Mouse (Mus musculus): Measurements from ENCODE around the gene Sumo3.
A peak's percentile ranks its signal among the peaks of the same experiment; 100 is the strongest.

The Sumo3 gene

GRCm38 (mm10) chr10:77627497-77627896 lies 21.6 kb downstream of the Sumo3 start:
- DNase-seq, result peak; percentile 44 to 60

DNA sequence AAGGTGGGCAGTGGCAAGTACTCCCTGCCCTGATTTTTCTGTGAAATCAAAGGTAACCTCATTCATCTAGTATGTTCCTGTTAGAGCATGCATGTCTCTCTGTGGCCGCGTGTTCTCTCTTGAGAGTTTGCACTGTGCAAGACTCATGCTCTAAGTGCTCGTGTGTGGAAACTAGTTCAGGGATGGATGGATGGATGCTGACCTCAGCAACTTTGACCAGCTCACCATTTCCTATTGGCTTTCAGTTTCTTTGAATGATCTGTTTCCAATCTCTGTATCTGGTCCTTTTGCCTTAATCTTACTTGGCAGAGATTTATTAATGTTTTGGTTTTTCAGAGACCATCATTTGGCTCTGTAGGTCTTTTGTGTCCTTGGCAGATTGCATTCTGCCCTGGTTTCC lies 23.3 kb downstream of the Sumo3 start:
- DNase-seq, result no peak

- no peak for DNase-seq
These were observed 24.1 kb downstream of the Sumo3 start for GRCm38 (mm10) chr10:77629970-77630369.

DNA sequence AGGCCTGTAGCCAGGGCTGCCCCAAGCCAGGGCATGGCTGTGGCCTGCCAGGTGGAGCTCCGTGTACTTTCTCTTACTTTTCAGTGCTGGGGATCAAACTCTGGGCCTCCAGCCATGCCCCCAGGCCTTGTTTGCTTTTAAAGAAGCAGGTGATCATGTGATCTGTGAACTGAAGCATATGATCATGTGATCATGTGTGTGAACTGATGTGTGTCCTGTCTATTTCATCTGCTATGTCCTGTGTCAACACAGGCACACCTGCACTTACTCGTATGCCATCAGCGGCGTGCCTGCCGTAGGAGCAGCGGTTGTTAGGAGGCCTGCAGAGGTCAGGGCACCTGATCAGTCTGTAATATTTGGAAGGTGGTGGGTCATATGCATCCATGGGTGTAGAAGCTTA lies 28.1 kb downstream of the Sumo3 start:
- DNase-seq, result no peak

DNA sequence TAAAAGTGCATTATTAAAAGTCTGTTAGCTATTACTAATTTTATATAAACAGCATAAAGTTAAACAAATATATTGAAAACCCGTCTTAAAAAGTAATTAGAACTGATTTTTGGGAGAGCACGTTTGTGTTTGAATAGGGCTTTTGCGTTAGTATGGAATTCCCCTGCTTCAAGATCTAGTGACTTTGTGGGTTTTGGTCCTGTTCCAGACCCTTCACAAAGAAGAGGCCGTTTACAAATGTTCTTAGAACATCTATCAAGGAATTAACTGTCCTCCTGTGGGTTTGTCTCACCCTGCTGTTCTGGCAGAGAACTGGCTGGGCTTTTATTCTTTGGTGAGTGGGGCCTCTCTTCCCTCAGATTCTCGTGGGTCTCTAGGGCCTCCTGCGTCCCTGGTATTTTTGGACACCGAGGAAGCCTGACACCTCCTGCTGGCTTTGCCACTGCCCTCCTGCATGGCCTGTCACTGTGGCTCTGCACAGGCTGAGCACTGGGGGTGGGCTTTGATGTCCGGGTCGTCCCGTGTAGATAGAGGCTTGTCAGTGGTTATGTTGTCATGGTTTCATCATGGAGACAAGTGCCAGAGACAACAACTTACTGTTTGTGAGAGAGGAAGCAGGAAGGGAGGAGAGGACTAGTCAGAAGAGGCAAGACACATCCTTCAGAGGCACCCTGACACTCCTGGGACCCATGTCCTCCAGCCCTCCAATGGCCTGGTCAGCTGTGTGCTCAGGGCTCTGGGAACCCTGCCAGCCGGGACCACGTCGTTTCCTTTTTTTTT lies 28.7 kb downstream of the Sumo3 start:
- DNase-seq, result no peak

GRCm38 (mm10) chr10:77636234-77636922 lies 30.5 kb downstream of the Sumo3 start:
- DNase-seq, result no peak

DNA sequence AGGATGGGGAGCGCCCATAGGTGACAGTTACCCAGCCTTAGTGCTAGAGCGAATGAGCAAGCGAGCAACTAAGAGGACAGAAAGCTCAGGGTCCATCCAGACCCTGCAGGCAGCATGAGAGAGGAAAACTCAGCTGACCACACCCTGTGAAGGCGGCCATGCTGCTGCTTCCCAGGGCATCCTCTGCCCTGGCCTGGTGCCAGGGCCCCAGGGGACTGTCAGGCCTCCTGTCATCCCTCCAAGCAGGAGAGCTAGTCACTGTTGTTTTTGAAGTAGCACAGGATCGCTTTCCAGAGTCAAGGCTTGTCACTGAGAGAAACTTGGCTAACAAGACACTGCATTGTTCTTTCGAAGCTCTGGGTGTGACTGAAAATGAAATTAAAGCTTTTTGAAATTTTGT lies 33.1 kb downstream of the Sumo3 start:
- DNase-seq, result no peak

- DNase-seq, result no peak
These were observed 37.3 kb downstream of the Sumo3 start for GRCm38 (mm10) chr10:77643160-77643559.

DNA sequence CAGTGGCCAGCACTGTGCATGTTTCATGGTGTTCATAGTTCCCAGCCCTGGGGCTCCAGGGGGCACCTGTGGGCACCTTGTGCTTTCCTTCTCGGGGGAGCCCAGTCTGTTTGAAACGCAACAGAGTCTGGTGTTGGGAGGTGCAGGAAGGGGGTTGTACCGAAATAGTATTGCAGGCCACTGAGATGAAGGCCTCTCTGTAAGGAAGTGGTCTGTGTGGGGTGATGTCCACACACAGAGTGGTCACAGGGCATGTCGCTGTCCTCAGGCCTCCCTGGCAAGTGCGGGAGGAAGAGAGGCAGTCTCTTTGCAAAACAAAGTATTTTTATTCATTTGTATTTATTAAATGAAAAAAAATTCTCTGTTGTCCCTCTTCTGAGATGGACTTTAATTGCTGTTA lies 39.7 kb downstream of the Sumo3 start:
- no peak for DNase-seq

GRCm38 (mm10) chr10:77647461-77647860 lies 41.6 kb downstream of the Sumo3 start:
- no peak for DNase-seq

- no peak for DNase-seq
These were observed 42.0 kb downstream of the Sumo3 start for GRCm38 (mm10) chr10:77647901-77648300.

- no peak for DNase-seq
These were observed 46.1 kb downstream of the Sumo3 start for GRCm38 (mm10) chr10:77652046-77652445.

GRCm38 (mm10) chr10:77658286-77658994 lies 52.5 kb downstream of the Sumo3 start:
- no peak for DNase-seq

DNA sequence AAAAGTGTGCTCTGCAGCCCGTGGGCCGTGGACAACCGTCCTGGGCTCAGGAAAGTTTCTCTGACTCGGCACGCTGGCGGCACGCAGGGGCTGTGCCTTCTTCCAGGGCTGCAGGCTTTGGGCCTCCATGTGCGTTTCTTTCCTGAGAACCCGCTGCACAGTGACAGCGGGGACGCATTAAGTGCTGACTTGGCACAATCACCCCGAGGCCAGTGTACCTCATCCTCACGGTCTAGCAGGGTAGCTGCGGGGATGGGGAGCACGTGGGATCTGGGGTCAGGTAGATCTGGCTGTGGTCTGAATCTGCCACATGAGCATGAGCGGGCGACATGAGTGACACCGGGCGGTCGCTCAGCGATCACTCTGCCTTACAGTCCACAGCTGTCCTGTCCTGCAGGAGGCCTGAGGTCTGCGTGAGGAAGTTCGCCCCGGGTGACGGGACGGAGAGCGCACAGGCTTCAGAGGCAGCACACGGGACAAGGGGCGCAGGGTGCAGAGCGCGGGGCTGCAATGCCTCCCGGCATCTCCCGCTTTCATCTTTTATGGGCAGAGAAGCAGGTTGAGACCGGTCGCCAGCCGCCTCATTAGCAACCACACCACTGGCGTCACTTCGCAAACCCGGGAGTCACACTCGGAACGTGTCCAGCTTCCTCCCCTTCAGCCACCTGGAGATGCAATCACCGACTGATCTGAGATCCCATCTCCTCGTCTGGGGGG lies 58.2 kb downstream of the Sumo3 start:
- DNase-seq, result no peak

DNA sequence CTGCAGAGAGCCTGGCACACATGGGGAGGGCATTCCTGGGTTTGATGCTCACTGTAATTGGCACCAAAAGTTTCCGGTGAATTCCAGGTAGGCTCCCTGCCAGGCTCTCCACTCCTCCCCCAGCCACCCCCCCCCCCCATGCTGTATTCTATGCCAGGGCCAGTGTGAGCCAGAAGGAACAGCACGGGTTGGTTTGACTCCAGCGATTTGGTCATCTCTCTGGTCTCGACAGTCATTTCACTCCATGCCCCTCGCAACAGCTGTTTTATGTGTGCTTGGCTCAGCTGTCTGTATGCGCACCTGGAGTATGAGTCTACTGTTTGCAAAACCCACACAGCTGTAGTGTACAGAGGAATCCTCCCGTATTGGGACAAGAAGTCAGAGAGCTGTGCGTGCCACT lies 60.4 kb downstream of the Sumo3 start:
- peak in 1 of 2 experiments; percentile 34 for DNase-seq

DNA sequence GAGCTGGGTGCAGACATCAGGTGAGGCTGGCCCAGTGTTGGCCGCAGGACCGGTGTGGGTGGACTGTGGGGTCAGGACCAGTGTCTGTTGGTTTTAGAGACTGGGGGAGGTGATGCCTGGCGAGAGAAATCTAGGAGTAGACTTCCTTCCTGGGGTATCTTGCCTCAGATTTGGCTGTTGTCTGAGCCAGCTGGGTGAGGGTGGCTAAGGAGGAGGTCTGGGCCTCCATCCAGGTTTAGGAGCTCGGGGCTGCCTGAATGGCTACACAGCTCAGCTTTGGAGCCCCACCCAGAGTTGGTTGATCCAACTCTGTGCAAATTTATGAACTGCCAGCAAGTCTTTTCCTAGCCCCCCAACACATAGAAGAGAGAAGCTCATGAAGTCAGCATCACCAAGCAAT lies 61.5 kb downstream of the Sumo3 start:
- DNase-seq, result no peak
